Mouse (Mus musculus): Measurements from ENCODE around the gene Nfix. TPM values are rescaled to one million over a fixed set of nuclear protein-coding genes. Genes with fewer than 3 reads are reported as not detected.

Nfix gene
- polyA plus RNA-seq, 1 experiment, result 74.6 TPM

DNA sequence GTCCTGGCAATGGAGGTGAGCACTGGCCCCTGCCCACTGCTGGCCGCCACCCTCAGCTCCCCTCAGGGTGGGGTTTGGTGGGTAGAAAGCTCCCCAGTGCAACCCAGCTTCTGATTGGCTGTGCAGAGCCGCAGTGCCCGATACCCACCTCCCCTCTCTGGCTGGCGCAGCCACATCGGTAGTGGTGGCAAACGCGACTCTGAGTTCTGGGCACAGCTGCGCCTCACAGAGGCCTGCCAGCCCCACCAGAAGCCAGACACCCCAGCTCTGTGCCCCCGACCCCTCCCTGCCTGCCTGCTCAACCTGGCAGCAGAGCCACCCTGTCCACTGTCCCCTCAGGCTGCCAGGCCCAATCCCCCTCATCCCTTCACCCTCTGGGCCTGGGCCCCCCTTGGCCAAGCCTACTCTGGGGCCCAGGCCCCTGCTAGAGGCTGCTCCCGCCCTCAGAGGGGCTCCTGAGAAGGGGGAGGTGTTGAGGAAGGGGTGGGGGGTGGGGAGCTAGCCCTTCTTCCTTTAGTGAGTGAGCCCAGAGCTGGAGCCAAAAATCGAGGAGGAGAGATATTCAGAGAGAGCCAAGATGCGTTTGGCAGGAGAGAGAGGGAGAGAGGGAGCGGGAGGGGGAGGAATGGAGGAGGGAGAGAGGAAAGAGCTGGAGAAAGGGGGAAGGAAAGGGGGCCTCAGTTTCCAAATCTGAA lies 6.2 kb downstream of the Nfix start:
- H3K27ac ChIP-seq (replicated peaks; ENCODE audit: low read depth, low read length), result no peak overlapping the region
- no peak overlapping the region; the same call in 1 of the 2 replicates for H3K4me3 ChIP-seq (ENCODE audit: insufficient read depth, low read depth, low read length)
- peaks cover 47% of the 10 kb centered on the region for H3K4me1 ChIP-seq (ENCODE audit: control insufficient read depth, insufficient read depth, insufficient read length, low read length)

DNA sequence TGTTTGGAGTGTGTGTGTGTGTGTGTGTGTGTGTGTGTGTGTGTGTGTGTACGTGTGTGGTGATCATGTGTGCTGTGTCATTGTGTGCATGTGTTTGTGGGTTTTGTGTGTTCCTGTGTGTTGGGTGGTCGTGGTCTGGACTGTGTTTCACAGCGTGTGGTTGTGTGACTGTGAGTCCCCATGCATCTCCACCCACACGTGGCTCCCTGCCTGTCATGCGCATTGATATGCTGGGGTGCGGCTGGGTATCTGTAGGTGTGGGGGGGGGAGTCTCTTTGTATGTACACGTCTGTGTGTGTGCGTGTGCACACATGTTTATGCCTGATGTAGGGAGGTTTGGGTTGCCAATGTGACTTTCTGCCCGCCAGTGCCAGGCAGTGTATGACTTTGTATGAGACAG lies 7.0 kb downstream of the Nfix start:
- Histone ChIP-seq H3K4me3 (ENCODE audit: insufficient read depth, low read depth, low read length) (no peak overlapping the region), H3K4me1 (ENCODE audit: control insufficient read depth, insufficient read depth, insufficient read length, low read length) (peaks cover 45% of the 10 kb centered on the region), H3K27ac (replicated peaks; ENCODE audit: low read depth, low read length) (no peak overlapping the region)

DNA sequence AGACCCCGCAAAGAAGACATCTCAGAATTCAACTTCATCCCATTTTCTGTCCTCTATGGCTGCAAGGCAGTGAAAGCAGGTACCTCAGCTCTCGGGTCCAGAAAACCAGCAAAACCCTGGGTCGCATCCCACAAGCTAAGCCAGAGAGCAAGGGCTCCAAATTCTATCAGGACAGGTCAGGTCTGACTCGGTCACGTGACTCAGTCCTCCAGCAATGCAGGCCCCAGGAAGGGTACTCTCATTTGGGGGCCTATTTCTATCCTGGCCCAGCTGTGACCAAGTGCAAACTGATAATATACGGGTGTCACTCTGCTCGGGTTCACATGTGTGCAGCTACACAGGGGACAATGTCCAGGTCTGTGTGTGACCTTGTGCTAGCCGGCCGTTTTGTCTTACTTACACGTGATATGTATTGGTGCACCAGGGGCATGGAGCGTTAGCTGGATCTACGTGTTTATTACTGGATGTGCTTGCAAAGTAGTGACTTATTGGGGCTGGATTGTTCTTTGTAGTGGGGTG lies 7.7 kb downstream of the Nfix start:
- Histone ChIP-seq H3K27ac (replicated peaks; ENCODE audit: low read depth, low read length) (no peak overlapping the region), H3K4me1 (ENCODE audit: control insufficient read depth, insufficient read depth, insufficient read length, low read length) (peaks cover 46% of the 10 kb centered on the region)

DNA sequence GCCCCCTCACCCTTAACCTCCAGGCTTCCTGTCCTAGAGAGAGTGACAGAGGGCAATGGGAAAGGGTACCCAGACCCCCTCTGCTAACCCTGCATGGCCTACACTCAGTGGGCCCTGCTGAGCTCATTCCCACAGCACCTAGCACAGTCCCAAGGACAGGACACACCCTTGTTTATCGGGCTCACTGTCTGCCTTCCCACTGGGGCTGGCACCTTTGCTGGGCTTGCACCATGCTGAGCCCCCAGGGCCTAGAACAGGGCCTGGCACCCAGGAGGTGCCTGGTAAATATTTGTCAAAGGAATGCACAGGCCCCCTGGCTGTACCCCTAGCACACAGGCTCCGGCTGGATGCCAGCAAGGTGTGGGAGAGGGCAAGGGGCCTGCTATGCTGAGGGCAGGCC lies 9.6 kb downstream of the Nfix start:
- peaks cover 62% of the 10 kb centered on the region for H3K4me1 ChIP-seq (ENCODE audit: control insufficient read depth, insufficient read depth, insufficient read length, low read length)
- peak overlapping the region; percentile 52 for H3K27ac ChIP-seq (replicated peaks; ENCODE audit: low read depth, low read length)
- no peak overlapping the region for H3K4me3 ChIP-seq (ENCODE audit: insufficient read depth, low read depth, low read length)

More for the DNA sequence above, 7.7 kb downstream of the Nfix start:
- no peak overlapping the region for H3K4me3 ChIP-seq (ENCODE audit: insufficient read depth, low read depth, low read length)

DNA sequence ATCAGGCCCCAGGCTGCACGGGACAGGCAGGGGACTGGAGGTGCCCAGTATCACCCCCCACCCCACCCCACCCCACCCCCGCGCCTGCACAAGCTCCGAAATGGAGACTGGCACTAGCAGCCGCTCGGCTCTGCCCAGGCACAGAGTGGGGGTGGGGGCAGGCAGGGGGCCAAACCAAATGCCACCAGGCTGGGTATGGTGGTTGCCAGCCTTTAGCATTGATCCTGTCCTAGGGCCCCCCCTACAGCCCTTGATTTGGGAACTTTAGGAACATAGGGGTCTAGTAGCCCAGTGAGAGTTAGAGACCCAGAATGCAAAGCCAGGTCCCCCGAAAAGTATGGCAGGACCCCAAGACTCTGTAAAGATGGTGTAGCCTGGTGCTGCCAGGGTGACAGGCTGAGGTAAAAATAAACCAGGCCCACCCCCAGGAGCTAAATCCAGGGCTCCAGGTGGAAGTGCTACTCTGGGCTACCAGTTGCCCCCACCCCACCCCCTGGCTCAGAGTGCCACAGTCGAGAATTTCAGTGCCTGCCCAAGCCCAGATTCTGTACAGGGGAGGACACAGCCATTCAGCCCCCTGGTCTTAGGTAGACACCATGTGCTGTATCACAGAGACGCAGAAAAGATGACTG lies 10.2 kb downstream of the Nfix start:
- Histone ChIP-seq H3K27ac (replicated peaks; ENCODE audit: low read depth, low read length) (peak overlapping the region; percentile 52), H3K4me3 (ENCODE audit: insufficient read depth, low read depth, low read length) (no peak overlapping the region), H3K4me1 (ENCODE audit: control insufficient read depth, insufficient read depth, insufficient read length, low read length) (peaks cover 65% of the 10 kb centered on the region)

DNA sequence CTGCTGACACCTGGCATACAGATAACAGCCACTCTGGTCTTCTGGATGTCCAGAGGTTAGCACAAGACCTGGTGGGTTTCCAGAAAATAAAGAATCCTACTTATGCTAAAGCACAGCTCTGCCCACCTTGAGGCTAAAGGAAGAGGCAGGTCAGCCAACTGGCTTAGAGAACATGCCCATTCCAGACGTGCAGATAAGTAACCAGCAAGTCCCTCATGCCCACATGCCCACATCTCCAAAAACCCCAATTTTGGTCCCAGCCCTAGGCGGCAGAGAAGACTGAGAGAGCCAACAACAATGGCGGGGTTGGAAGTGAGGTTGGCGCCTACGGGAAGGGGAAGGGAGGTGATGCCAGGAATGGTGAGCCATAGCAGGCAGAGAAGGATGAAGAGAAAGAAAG lies 10.8 kb downstream of the Nfix start:
- peaks cover 66% of the 10 kb centered on the region for H3K4me1 ChIP-seq (ENCODE audit: control insufficient read depth, insufficient read depth, insufficient read length, low read length)
- H3K27ac ChIP-seq (replicated peaks; ENCODE audit: low read depth, low read length), result peak overlapping the region; percentile 43
- H3K4me3 ChIP-seq (ENCODE audit: insufficient read depth, low read depth, low read length), result no peak overlapping the region

DNA sequence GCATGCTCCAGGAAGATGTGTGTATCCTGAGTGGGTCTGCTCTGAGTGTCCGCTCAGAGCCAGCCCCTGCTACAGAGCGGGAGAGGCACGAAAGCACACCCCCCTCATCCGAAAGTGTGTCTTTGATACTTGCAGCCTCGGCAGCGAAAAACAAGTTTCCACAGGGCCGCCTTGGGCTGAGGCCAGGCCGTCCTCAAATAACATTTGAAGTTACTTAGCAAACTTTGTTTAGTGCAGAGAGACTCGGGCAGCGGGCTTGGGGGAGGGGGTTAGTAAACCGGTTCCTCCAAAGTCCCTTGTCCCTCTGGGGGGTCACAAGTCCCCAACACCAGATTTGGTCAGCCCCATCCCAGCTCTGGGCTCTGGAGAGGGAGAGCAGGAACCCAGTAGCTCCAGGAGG lies 11.2 kb downstream of the Nfix start:
- H3K4me1 ChIP-seq (ENCODE audit: control insufficient read depth, insufficient read depth, insufficient read length, low read length), result peaks cover 65% of the 10 kb centered on the region
- H3K4me3 ChIP-seq (ENCODE audit: insufficient read depth, low read depth, low read length), result no peak overlapping the region
- peak overlapping the region; percentile 75 for H3K27ac ChIP-seq (replicated peaks; ENCODE audit: low read depth, low read length)

DNA sequence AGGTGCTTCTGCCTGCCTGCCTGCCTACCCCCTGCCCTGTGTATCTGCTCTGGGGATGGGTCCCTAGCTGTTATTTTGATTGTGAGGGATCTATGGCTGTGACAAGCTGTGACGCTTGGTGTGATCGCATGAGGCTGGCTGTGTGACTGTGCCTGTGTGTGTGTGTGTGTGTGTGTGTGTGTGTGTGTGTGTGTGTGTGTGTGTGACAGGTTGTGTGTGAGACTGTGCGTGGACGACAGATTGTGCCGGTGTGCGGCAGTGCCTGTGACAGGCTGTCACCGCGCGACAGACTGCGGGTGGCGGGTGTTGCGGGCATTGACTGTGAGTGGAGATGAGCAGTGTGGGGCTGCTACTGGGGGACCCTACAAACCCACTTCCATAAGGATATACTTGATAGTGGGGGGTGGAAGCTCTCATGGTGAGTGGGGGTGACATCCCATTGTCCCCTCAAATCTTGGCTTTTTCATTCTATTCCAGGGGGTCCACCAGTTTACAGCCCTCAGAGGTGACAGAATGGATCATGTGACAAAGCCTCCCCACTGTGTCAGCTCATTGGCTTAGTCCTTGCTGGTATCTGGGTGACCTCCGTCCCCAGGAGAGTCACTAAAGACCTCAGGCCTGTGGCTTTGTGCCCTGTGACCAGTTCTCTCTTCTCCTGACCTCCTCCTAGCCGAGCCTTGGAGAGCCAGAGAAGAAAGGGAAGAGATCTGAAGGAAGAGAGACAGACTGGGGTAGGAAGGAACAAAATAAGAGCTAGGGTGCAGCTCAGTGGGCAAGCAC lies 12.4 kb downstream of the Nfix start:
- no peak overlapping the region for H3K4me3 ChIP-seq (ENCODE audit: insufficient read depth, low read depth, low read length)
- peaks cover 61% of the 10 kb centered on the region for H3K4me1 ChIP-seq (ENCODE audit: control insufficient read depth, insufficient read depth, insufficient read length, low read length)
- peak overlapping the region; percentile 75 for H3K27ac ChIP-seq (replicated peaks; ENCODE audit: low read depth, low read length)

DNA sequence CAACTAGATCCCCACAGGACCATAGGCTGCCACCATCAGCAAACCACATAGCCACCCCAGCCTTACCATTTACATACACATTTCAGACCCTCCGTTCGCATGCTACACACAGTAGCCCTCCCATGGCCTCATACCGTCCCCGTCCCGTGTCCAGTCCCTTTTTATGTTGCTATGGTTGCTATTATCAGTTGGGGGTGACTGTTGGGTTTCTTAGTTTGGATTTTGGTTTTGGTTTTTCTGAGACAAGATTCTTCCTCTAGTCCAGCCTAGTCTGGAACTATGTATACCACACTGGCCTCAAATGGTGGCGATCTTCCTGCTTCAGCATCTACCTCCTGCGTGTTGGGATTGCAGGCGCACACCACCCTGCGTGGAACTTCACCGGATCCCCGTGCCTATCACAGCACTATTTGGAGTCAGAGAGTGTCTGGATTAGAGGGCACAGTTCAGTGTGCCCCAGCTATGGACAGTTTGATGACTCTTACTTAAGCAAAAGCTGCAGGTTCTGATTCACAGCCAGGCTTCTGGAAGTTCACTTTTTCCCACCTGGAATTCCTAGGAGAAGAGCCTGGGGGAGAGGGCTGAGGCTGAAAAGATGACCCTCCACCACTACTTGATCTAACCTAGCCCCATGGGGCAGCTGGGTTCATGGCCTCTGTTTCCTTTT lies 13.2 kb downstream of the Nfix start:
- Histone ChIP-seq H3K27ac (replicated peaks; ENCODE audit: low read depth, low read length) (peak overlapping the region; percentile 56), H3K4me3 (ENCODE audit: insufficient read depth, low read depth, low read length) (peak overlapping the region; percentile 7; the same call in 1 of the 2 replicates), H3K4me1 (ENCODE audit: control insufficient read depth, insufficient read depth, insufficient read length, low read length) (peaks cover 66% of the 10 kb centered on the region)

DNA sequence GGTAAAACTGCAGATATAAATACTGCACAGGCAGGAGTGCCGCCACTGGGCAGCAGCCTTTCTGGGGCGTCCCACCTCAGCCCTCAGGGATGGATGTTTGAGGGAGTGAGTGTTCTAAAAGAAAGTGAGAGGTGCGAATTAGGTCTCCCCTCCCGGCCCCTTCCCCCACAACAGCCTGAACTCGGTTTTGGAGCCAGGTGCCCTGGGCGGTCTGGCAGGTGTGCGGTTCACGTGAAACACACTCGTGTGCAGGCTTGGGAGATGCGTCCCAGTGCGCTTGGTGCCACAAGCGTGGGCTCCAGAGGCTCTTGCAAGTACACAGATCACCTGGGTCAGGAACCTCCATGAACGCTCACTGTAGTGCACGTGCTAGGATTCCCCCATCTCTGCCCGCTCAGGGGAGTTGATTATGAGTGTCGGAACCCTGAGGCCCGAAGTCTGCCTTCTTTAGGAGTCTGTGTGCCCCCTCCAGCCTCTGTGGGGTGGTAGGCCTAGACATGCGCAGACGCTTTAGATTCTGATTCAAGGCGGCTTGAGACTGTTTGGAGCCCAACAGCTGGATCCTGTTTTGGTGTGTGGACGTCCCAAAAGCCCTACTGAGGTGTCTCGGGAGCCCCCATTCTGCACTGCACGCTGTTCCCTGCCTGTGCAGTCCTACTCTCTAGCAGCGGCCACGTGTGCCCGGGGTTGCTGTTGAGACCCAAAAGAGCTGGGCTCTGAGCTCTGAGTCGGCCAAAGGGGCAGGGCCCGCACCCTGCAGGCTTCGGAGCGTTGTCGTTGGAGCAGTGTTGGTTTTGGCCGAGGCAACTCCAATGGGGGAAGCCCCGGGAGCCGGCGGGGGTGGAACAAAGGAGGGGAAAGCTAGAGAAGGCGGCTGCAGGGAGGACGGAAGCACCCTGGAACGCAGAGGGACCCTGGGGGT lies 14.1 kb downstream of the Nfix start:
- peaks cover 72% of the 10 kb centered on the region for H3K4me1 ChIP-seq (ENCODE audit: control insufficient read depth, insufficient read depth, insufficient read length, low read length)
- H3K27ac ChIP-seq (replicated peaks; ENCODE audit: low read depth, low read length), result no peak overlapping the region
- H3K4me3 ChIP-seq (ENCODE audit: insufficient read depth, low read depth, low read length), result peak overlapping the region; percentile 56

DNA sequence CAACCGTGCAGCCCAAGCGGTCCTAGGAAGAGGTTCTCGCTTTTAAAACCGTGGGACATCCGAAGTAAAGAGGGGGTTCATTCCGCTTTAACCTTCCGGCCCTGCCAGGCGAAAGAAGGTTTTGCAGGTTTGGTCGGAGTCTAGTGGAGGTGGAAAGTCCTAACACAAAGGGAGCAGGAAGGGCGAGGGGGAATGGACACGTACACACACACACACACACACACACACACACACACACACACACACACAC lies 14.7 kb downstream of the Nfix start:
- Histone ChIP-seq H3K4me1 (ENCODE audit: control insufficient read depth, insufficient read depth, insufficient read length, low read length) (peaks cover 66% of the 10 kb centered on the region), H3K27ac (replicated peaks; ENCODE audit: low read depth, low read length) (no peak overlapping the region), H3K4me3 (ENCODE audit: insufficient read depth, low read depth, low read length) (peak overlapping the region; percentile 56)

DNA sequence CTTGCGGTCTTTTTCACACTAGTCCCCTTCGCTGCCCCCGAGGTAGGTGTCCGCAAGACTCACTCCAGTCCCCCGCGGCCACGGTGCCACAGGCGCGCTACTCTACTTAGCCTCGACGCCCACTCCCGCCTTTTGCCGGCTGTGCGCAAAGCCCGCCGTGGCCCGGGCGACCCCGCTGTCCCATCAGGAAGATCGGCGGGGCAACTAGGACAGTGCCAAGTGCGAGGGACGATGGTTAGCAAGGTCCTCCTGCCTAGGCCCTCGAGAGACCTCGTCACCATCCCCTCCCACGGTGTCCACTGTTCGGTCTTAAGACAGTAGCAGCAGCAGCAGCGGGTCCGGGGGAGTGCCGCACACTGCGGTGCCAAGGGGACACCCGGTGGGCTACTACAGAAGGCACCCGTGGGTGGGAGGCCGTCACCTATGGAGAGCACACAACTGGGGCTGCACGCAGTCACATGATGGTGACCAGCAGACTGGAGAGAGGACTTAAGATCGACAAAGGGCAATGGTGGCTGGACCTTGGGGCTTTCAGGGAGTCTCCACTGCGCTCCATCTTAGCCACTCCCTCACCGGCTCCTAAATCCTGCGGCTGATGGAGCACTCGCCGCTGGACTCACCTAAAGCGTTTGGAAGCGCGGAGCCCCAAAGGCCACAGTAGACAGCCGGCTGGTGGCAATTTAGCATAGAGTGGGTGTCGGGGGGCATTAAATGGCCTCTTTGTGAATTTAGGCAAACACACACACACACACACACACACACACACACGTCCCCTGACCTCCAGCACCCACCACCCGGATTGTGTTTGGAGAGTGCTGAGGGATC lies 15.3 kb downstream of the Nfix start:
- Histone ChIP-seq H3K4me3 (ENCODE audit: insufficient read depth, low read depth, low read length) (peak overlapping the region; percentile 56), H3K27ac (replicated peaks; ENCODE audit: low read depth, low read length) (peak overlapping the region; percentile 51)

DNA sequence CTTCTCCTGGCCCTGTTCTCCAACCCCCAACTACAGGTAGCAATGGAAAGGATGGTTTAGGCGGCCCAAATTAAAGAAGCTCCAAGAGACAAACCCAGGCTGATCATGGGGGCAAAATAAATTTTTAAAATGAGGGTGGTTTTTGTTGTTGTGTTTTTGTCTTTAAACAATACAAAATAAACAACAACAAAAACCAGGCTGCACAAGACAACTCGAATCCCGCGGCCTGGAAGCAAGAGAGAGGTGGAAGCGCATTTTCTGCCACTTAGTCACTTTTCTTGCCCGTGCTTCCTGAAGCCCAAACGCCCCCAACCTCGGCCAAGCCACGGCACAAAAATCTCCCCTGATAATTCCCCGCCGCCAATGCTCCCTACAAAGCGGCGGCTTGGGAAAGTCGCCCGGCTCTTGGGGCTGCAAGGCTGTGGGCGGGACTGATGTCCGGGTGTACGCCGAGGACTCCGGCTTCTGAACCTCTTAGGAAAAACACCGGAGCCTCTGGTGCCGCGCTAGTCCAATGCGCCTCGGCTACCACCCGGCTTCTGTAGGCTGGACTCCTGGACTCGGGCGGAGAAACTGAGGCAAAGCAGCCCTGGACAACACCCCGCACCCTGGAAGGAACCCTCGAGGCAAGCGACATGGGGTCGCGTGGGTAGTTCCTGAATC lies 16.1 kb downstream of the Nfix start:
- H3K4me1 ChIP-seq (ENCODE audit: control insufficient read depth, insufficient read depth, insufficient read length, low read length), result peaks cover 64% of the 10 kb centered on the region
- H3K27ac ChIP-seq (replicated peaks; ENCODE audit: low read depth, low read length), result peak overlapping the region; percentile 58
- peak overlapping the region; percentile 56 for H3K4me3 ChIP-seq (ENCODE audit: insufficient read depth, low read depth, low read length)

More for the DNA sequence above, 15.3 kb downstream of the Nfix start:
- peaks cover 62% of the 10 kb centered on the region for H3K4me1 ChIP-seq (ENCODE audit: control insufficient read depth, insufficient read depth, insufficient read length, low read length)
